Mouse (Mus musculus) heart, embryonic 16.5 days (tissue): ENCODE data around the gene Ptpn3. TPM values are rescaled to one million over a fixed set of nuclear protein-coding genes. Genes with fewer than 3 reads are reported as not detected.

Experiments used
- ATAC-seq: fragments of 200-750 bp; cut with Nextera tagmentation; replicated peaks from 2 replicates; pipeline ENCODE4 v1.8.0; 2017; ENCODE audit warnings: moderate number of reproducible peaks; ENCODE audit not compliant: insufficient read depth, low FRiP score; ENCODE audit errors: extremely low read depth
- H3K27ac ChIP-seq: fragments of 300-500 bp; sonication (generic); 2 replicates; pipeline ENCODE4 v1.5.1; 2014; ENCODE audit warnings: mild to moderate bottlenecking, low read length, control low read depth, moderate library complexity
- H3K27me3 ChIP-seq: fragments of 300-500 bp; sonication (generic); 2 replicates; pipeline ENCODE4 v1.6.1; 2014; ENCODE audit warnings: low read length, mixed read lengths; ENCODE audit not compliant: control insufficient read depth, insufficient read depth
- H3K36me3 ChIP-seq: fragments of 300-500 bp; sonication (generic); 2 replicates; pipeline ENCODE4 v1.6.1; 2014; ENCODE audit not compliant: control insufficient read depth, insufficient read depth
- H3K4me1 ChIP-seq: fragments of 300-500 bp; sonication (generic); 2 replicates; pipeline ENCODE4 v1.6.1; 2014; ENCODE audit warnings: low read length, mixed read lengths; ENCODE audit not compliant: control insufficient read depth, insufficient read depth
- H3K4me2 ChIP-seq: fragments of 300-500 bp; sonication (generic); 2 replicates; pipeline ENCODE4 v1.6.1; 2014; ENCODE audit warnings: low read depth, mild to moderate bottlenecking, control low read depth, low read length
- H3K4me3 ChIP-seq: fragments of 300-500 bp; sonication (generic); 2 replicates; pipeline ENCODE4 v1.5.1; 2014; ENCODE audit warnings: mild to moderate bottlenecking, control low read depth, low read length
- H3K9ac ChIP-seq: fragments of 300-500 bp; sonication (generic); 2 replicates; pipeline ENCODE4 v1.6.1; 2014; ENCODE audit warnings: low read length, control low read depth
- H3K9me3 ChIP-seq: fragments of 300-500 bp; sonication (generic); replicated peaks from 2 replicates; pipeline ENCODE4 v1.6.1; 2016; ENCODE audit warnings: low read length; ENCODE audit not compliant: control insufficient read depth
- WGBS: fragments of 180-500 bp; shearing (Covaris S2); extraction: QIAGEN DNeasy Blood & Tissue Kit; methylation state at CpG from one replicate; pipeline ENCODE4 v1.1.7; 2014; 5-methylcytosine and 5-hydroxymethylcytosine counted together
- polyA plus RNA-seq: library from polyadenylated mRNA; unstranded; fragments of >200 nt; fragmentation: Nextera tagmentation; extraction: Ambion mirVana; gene quantifications from 2 replicates; pipeline ENCODE4 v1.2.1, GENCODE M21; 2015

The Ptpn3 gene
- polyA plus RNA-seq, 1 experiment from 2014 or later = 2.3 TPM

DNA sequence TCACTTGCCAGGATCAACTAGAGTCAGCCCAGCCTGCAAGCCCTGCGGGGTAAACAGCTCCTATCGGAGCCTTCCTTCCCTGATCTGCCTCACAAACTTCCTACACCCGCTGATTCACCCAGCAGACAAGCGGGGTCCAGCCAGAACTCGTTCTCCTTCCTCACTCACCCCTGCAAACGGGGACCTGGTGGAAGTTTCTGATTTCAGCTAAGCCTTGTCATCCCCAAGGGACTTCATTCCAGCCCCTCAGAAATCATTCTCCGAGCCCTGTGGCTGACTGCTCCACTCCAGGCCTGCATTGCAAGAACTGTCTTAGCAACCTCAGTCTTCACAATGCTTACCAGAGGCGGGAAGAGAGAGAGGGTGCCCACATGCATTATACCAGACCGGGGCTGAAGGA is 39.8 kb downstream of the Ptpn3 start:
- peaks cover 18% of the 10 kb centered on the region for H3K4me1 ChIP-seq
- H3K27me3 ChIP-seq = no peaks in the 10 kb centered on the region
- H3K9me3 ChIP-seq = no peaks in the 10 kb centered on the region
- ATAC-seq = no peak
- H3K4me3 ChIP-seq = no peak overlapping the region
- H3K4me2 ChIP-seq = no peak overlapping the region
- no peak overlapping the region for H3K27ac ChIP-seq
- no peak overlapping the region for H3K9ac ChIP-seq
- WGBS = 50% methylated on average over 9 of the region's 9 CpGs
- peaks cover 4% of the 10 kb centered on the region; the same call in 1 of the 2 replicates for H3K36me3 ChIP-seq

DNA sequence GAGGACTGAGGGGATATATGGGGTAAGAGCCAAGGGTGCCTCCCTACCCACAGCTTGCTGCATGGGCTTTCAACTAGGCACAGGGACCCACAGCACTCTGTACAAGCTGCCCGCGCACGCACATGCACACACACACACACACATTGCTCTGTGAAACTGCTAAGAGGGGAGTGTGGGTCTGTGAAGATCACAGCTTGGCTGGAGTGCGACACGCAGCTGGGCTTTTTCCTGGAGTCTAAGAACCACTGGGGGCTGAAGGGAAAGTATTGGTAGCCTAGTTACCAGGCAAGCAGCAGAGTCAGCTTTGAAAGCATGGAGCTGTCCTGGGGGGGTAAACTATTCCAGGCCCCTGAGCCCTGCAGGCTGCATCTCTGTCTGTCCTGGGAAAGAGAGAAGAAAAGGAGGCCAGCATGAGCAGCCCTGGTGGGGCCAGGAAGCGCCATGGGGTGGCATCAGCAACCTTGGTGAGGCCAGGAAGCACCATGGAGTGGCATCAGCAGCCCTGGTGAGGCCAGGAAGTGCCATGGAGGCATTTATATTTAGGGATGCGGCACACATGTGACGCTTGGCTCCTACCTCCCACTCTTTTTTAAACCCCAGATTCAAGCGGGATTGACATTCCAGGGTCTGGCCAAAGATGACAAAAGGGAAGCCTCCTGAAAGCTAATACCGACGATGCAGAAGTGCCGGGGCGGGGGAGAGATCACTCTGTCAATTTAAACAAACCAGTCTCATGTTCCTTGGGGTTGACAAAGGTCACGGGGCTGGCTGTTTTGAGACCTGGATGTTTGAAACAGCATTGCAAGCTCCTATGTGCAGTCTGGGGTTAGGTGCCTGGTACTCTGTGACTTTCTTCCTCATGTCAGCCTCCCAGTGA is 43.2 kb downstream of the Ptpn3 start:
- no peak overlapping the region for H3K9ac ChIP-seq
- ATAC-seq = no peak
- H3K4me2 ChIP-seq = no peak overlapping the region
- H3K27ac ChIP-seq = no peak overlapping the region
- no peaks in the 10 kb centered on the region for H3K9me3 ChIP-seq
- no peak overlapping the region for H3K4me3 ChIP-seq
- no peaks in the 10 kb centered on the region for H3K27me3 ChIP-seq
- H3K36me3 ChIP-seq = peaks cover 4% of the 10 kb centered on the region; the same call in 1 of the 2 replicates
- 61% methylated on average over 14 of the region's 14 CpGs for WGBS
- H3K4me1 ChIP-seq = peaks cover 4% of the 10 kb centered on the region

DNA sequence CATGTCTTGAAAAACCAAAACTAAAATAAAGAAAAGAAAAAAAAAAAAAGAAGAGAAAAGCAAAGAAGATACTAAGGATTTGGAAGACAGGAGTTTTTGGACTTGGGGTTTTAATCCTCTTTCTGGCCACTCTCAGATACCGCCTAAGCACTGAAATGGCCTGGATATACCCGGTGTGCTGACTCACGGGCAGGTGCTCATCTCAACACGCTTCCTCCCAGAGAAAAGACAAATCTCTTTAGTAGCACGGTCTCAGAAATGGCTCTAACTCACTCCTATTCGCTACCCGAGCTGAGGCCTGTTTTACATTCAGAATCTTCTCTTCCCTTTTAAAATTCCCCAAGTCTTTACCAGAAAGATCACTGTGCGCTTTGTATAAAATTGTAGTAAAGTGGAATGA is 44.2 kb downstream of the Ptpn3 start:
- Histone ChIP-seq H3K4me2 (no peak overlapping the region), H3K36me3 (peaks cover 4% of the 10 kb centered on the region; the same call in 1 of the 2 replicates), H3K27ac (no peak overlapping the region), H3K4me3 (no peak overlapping the region), H3K9me3 (no peaks in the 10 kb centered on the region), H3K4me1 (peaks cover 4% of the 10 kb centered on the region), H3K9ac (no peak overlapping the region), H3K27me3 (no peaks in the 10 kb centered on the region)
- 94% methylated on average over 8 of the region's 8 CpGs for WGBS
- ATAC-seq = no peak

DNA sequence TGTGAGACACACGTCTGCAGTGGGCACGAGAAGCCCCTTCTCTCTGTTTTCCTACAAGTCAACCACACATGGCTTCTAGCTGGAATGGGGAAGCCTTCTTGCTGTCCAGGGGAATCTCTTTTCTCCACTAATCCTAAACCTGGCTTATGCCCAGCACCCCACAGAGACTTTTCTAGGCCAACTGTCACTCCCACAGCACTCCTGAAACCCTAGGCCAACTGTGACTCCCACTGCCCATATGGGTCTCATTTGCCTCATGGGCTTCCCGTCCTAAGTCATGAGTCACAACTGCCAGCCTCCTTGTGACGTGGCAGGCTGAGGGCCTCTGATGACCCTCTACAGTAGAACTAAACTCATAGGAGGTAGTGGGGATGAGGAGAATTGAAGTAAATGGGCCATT is 44.9 kb downstream of the Ptpn3 start:
- peaks cover 4% of the 10 kb centered on the region for H3K4me1 ChIP-seq
- H3K27ac ChIP-seq = no peak overlapping the region
- ATAC-seq = no peak
- WGBS = 88% methylated on average over 4 of the region's 4 CpGs
- H3K9ac ChIP-seq = no peak overlapping the region
- H3K27me3 ChIP-seq = no peaks in the 10 kb centered on the region
- peaks cover 4% of the 10 kb centered on the region; the same call in 1 of the 2 replicates for H3K36me3 ChIP-seq
- no peak overlapping the region for H3K4me2 ChIP-seq
- H3K4me3 ChIP-seq = no peak overlapping the region
- no peaks in the 10 kb centered on the region for H3K9me3 ChIP-seq

DNA sequence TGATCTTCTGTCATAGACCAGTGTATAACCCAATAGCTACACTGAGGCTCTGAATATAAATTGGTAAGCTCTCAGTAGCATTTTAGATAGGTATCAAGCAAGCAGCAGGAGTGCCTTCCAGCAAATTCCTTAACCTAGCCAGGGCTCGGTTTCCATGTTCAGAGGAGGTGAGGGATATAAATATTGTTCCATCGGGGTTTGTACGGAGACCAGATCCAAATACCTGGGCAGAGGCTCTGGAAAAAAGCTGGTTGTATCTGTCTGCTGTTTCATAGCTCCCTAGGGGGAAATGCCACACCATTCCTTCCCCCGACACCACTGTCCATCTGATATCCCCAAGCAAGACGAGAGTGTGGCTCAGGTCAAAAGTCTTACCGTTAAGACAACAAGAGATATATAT is 47.2 kb downstream of the Ptpn3 start:
- Histone ChIP-seq H3K9ac (no peak overlapping the region), H3K4me2 (no peak overlapping the region), H3K9me3 (no peaks in the 10 kb centered on the region), H3K4me1 (peaks cover 5% of the 10 kb centered on the region), H3K4me3 (no peak overlapping the region), H3K27ac (no peak overlapping the region), H3K36me3 (no peaks in the 10 kb centered on the region), H3K27me3 (no peaks in the 10 kb centered on the region)
- 75% methylated on average over 6 of the region's 6 CpGs for WGBS
- no peak for ATAC-seq

DNA sequence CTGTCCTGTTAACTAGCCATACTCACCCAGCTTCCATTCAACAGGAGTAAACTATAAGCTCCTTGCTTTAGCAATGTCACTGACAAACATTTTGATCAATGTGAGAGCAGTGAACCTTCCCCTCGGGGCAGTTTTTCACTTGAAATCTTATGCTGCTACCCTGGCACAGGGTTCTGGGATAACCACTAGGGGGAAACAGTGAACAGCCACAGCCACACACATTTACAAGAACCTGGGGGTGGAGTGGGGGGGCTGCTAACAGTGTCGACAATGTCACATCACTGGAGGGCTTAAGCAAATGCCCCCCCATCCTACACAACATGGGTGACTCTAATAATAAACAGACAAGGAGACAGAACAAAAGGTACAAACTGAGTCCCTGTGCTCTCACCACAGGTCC is 51.0 kb downstream of the Ptpn3 start:
- H3K27me3 ChIP-seq = no peaks in the 10 kb centered on the region
- H3K4me1 ChIP-seq = peaks cover 7% of the 10 kb centered on the region
- ATAC-seq = no peak
- WGBS = 30% methylated on average over 2 of the region's 2 CpGs
- no peak overlapping the region for H3K27ac ChIP-seq
- H3K4me2 ChIP-seq = no peak overlapping the region
- no peaks in the 10 kb centered on the region for H3K36me3 ChIP-seq
- no peak overlapping the region for H3K9ac ChIP-seq
- no peaks in the 10 kb centered on the region for H3K9me3 ChIP-seq
- H3K4me3 ChIP-seq = no peak overlapping the region

DNA sequence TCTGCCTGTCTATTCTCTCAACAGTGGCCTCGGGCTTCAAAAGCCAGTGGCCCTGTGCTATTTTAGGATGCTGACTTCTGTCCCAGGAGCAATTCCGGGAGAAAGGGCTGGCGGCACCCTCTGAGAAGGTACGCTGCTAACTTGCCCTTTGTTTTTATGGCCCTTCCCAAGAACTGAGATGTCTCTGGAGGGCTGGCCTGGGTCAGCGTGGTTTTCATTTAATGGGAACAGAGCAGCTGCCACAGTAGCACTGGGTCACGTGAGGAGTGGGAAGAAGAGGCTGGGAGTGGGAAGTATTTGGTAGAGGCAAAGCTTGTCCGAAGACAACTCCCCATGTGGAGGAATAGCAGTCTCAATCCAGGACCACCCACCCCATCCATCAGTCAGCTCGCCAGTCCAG is 52.5 kb downstream of the Ptpn3 start:
- Histone ChIP-seq H3K9me3 (no peaks in the 10 kb centered on the region), H3K36me3 (no peaks in the 10 kb centered on the region), H3K9ac (0 out of 2 replicates have a peak overlapping the region, but pooled peaks have one; percentile 7), H3K4me2 (peak overlapping the region; percentile 6; the same call in 1 of the 2 replicates), H3K27me3 (no peaks in the 10 kb centered on the region), H3K4me1 (peaks cover 7% of the 10 kb centered on the region), H3K4me3 (no peak overlapping the region), H3K27ac (no peak overlapping the region; the same call in 1 of the 2 replicates)
- WGBS = 40% methylated on average over 8 of the region's 8 CpGs
- 0 out of 2 replicates have a peak, but pooled peaks have one; percentile 49 for ATAC-seq

DNA sequence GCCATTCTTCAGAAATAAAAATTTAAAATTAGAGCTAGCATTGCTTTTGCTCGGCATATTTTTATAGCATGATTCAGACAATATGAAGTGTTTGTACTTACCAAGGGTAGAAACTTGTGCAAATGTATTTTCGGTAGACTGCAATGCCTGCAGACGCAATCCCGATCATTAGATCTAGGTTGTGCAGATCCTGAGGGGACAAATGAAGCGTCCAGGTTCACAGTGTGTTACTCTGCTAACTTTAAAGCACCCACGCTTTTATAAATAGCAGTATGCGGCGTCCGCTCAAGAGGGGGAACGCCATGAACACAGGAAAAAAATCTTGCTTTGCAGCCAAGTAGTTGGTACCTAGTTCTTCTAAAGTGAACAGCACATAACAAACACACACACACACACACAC is 56.8 kb downstream of the Ptpn3 start:
- Histone ChIP-seq H3K27me3 (no peaks in the 10 kb centered on the region), H3K36me3 (no peaks in the 10 kb centered on the region), H3K9me3 (no peaks in the 10 kb centered on the region), H3K9ac (no peak overlapping the region), H3K4me1 (peaks cover 20% of the 10 kb centered on the region), H3K27ac (no peak overlapping the region), H3K4me3 (no peak overlapping the region), H3K4me2 (no peak overlapping the region)
- ATAC-seq = no peak
- 69% methylated on average over 10 of the region's 10 CpGs for WGBS

DNA sequence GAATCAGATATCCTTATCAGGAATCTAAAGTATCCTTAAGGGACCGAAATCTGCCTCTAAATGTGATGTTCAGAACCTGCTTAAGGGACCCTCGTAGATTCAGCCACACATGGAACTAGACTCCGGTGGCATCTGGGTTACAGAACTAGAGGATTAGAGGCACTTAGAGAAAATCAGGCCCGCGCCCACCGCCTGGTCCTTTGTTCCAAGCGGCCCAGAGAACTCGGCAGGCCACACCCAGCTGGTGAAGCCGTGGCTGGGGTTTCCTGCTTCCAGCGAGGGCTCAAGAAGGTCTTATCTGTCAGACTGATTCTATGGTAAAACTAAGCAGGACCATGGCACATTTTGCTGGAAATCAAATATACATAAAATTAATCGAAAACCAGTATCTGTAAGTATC is 58.3 kb downstream of the Ptpn3 start:
- H3K9ac ChIP-seq = no peak overlapping the region
- WGBS = 64% methylated on average over 11 of the region's 11 CpGs
- peaks cover 17% of the 10 kb centered on the region for H3K4me1 ChIP-seq
- H3K27me3 ChIP-seq = no peaks in the 10 kb centered on the region
- no peak for ATAC-seq
- no peak overlapping the region for H3K4me2 ChIP-seq
- no peaks in the 10 kb centered on the region for H3K9me3 ChIP-seq
- no peaks in the 10 kb centered on the region for H3K36me3 ChIP-seq
- H3K4me3 ChIP-seq = no peak overlapping the region
- H3K27ac ChIP-seq = no peak overlapping the region
